Mouse (Mus musculus) heart, embryonic 15.5 days (tissue): ENCODE data around the gene Ppil6. TPM values are rescaled to one million over a fixed set of nuclear protein-coding genes. Genes with fewer than 3 reads are reported as not detected.

Experiments used
- ATAC-seq: fragments of 200-750 bp; cut with Nextera tagmentation; replicated peaks from 2 replicates; pipeline ENCODE4 v1.8.0; 2017; ENCODE audit warnings: low read depth, moderate TSS enrichment; ENCODE audit not compliant: insufficient number of reproducible peaks, insufficient read depth, low FRiP score
- H3K27ac ChIP-seq: fragments of 300-500 bp; sonication (generic); 2 replicates; pipeline ENCODE4 v1.5.1; 2015; ENCODE audit warnings: mild to moderate bottlenecking, inconsistent platforms
- H3K27me3 ChIP-seq: fragments of 300-500 bp; sonication (generic); 2 replicates; pipeline ENCODE4 v1.6.1; 2015; ENCODE audit warnings: inconsistent platforms
- H3K36me3 ChIP-seq: fragments of 300-500 bp; sonication (generic); 2 replicates; pipeline ENCODE4 v1.6.1; 2015; ENCODE audit warnings: mild to moderate bottlenecking, inconsistent platforms
- H3K4me1 ChIP-seq: fragments of 300-500 bp; sonication (generic); replicated peaks from 2 replicates; pipeline ENCODE4 v1.6.1; 2015; ENCODE audit warnings: inconsistent platforms
- H3K4me2 ChIP-seq: fragments of 300-500 bp; sonication (generic); 2 replicates; pipeline ENCODE4 v1.6.1; 2015; ENCODE audit warnings: inconsistent platforms, mild to moderate bottlenecking, moderate library complexity
- H3K4me3 ChIP-seq: fragments of 300-500 bp; sonication (generic); 2 replicates; pipeline ENCODE4 v1.5.1; 2015; ENCODE audit warnings: mild to moderate bottlenecking, inconsistent platforms
- H3K9ac ChIP-seq: fragments of 300-500 bp; sonication (generic); 2 replicates; pipeline ENCODE4 v1.6.1; 2015; ENCODE audit warnings: mild to moderate bottlenecking, inconsistent platforms
- H3K9me3 ChIP-seq: fragments of 300-500 bp; sonication (generic); replicated peaks from 2 replicates; pipeline ENCODE4 v1.6.1; 2016; ENCODE audit warnings: inconsistent platforms
- WGBS: fragments of 180-500 bp; shearing (Covaris S2); methylation state at CpG from one replicate; pipeline ENCODE4 v1.1.7; 2015; ENCODE audit warnings: mixed read lengths; 5-methylcytosine and 5-hydroxymethylcytosine counted together
- polyA plus RNA-seq: library from polyadenylated mRNA; unstranded; fragments of >200 nt; fragmentation: Nextera tagmentation; extraction: Ambion mirVana; gene quantifications from 2 replicates; pipeline ENCODE4 v1.2.1, GENCODE M21; 2015

Ppil6 gene
- polyA plus RNA-seq, 1 experiment from 2014 or later: 2.2 TPM

DNA sequence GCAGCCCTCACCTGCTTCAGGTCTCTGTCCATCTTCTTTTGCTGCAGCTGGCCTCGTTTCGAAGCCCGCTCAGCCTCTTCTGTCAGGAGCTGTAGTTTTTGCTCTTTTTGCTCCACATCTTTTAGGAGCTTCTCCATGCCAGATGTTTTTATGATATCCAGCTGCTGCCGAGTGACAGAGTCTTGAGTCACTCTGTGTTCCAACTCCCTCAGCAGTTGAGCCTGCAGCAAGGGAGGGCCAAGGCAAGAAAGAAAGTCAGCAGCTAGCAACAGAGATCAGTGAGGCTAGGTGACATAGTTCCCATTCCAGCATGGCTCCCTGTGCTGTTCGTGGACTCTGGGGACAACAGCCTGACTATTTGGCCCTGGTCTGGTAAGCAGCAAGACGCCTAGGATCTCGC lies 60.5 kb downstream of the Ppil6 start:
- 75% methylated on average over 7 of the region's 7 CpGs for WGBS
- Histone ChIP-seq H3K4me2 (no peak overlapping the region), H3K9me3 (peaks cover 7% of the 10 kb centered on the region; the same call in 1 of the 2 replicates), H3K4me3 (no peak overlapping the region), H3K9ac (no peak overlapping the region), H3K36me3 (0 out of 2 replicates have a peak, but pooled peaks cover 3% of the 10 kb centered on the region), H3K27me3 (no peaks in the 10 kb centered on the region), H3K27ac (no peak overlapping the region), H3K4me1 (peaks cover 16% of the 10 kb centered on the region)
- ATAC-seq: no peak

DNA sequence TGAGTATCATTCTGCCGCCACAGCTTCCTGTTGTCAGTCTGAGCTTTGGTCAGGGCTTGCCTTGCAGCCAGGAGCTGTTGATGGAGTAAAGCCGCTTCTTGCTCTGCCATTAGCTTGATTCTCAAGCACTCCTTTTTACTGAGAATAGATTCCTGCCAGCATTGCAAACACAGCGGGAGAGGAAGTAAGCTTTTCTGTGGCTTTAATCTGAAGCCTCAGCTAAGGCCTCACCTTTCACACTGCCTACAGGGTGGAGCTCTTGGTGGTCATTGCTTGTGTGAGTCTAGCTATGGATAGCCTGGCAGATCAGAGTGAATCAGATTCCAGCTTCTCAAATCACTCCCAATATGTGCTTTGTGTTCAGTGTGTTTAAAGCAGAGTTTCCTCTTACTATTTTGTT lies 62.1 kb downstream of the Ppil6 start:
- 48% methylated on average over 3 of the region's 3 CpGs for WGBS
- Histone ChIP-seq H3K9me3 (peaks cover 7% of the 10 kb centered on the region; the same call in 1 of the 2 replicates), H3K36me3 (0 out of 2 replicates have a peak, but pooled peaks cover 3% of the 10 kb centered on the region), H3K4me3 (no peak overlapping the region), H3K27ac (peak overlapping the region; percentile 4; the same call in 1 of the 2 replicates), H3K4me2 (no peak overlapping the region), H3K4me1 (peaks cover 12% of the 10 kb centered on the region), H3K9ac (no peak overlapping the region), H3K27me3 (no peaks in the 10 kb centered on the region)
- no peak for ATAC-seq

DNA sequence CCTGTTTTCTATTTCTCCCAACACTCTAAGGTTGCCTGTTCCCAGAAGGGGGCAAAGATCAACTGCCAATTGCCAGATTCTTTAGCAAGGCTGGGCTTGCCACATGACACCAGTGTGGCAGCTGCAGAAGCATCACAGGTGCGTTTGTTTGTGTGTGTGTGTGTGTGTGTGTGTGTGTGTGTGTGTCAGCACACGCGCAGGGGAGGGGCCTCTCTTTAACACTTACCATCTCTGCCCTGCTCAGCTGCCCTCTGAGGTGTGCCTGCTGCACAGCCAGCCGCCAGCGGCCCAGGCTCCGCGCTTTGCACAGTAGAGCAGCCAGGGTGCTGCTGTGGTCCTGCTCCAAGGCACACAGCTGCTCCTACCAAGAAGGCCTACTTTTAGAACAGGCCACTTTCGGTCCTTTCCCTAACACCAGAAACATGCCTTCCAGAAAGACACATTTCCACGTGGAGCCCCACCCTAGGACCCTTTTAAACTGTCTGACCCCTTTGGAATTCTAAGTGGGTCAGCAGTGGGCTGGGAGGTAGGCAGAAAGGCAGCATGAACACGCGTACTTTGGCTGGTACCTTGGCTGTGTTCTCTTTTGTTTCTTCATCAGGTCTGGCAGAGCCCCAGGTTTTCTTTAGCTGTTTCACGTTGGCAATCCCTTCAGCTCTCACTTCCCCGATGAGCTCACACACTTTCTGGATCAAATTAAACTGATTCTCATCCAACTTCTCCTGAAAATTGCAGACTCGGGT lies 62.8 kb downstream of the Ppil6 start:
- Histone ChIP-seq H3K4me1 (peaks cover 12% of the 10 kb centered on the region), H3K27ac (peak overlapping the region; percentile 14), H3K36me3 (0 out of 2 replicates have a peak, but pooled peaks cover 3% of the 10 kb centered on the region), H3K4me2 (no peak overlapping the region), H3K9me3 (peaks cover 7% of the 10 kb centered on the region; the same call in 1 of the 2 replicates), H3K4me3 (no peak overlapping the region), H3K9ac (no peak overlapping the region), H3K27me3 (no peaks in the 10 kb centered on the region)
- ATAC-seq: peak; percentile 72; the same call in 1 of the 2 replicates
- 44% methylated on average over 14 of the region's 14 CpGs for WGBS

DNA sequence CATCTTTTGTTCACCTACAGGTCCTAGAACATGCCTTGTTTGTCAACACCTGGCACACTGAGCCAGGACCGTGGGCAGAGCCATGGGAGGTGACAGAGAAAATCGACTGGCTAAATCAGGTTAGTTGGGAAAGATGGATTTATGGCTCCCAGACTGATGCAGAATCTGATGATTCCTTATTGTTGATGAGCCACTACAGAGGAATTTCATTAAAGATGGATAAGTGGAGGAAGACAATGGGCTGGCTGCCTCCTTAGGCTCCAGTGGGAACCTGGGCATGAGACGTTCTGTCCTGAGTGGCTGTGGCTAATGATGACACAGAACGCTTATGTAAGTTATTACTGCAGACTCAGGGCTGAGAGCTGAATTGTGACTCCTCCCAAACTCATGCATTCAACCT lies 63.5 kb downstream of the Ppil6 start:
- Histone ChIP-seq H3K27me3 (no peaks in the 10 kb centered on the region), H3K4me3 (no peak overlapping the region), H3K9me3 (peaks cover 7% of the 10 kb centered on the region; the same call in 1 of the 2 replicates), H3K36me3 (0 out of 2 replicates have a peak, but pooled peaks cover 3% of the 10 kb centered on the region), H3K4me2 (no peak overlapping the region), H3K4me1 (peaks cover 12% of the 10 kb centered on the region), H3K27ac (no peak overlapping the region), H3K9ac (no peak overlapping the region)
- 75% methylated on average over 4 of the region's 4 CpGs for WGBS
- ATAC-seq: no peak

DNA sequence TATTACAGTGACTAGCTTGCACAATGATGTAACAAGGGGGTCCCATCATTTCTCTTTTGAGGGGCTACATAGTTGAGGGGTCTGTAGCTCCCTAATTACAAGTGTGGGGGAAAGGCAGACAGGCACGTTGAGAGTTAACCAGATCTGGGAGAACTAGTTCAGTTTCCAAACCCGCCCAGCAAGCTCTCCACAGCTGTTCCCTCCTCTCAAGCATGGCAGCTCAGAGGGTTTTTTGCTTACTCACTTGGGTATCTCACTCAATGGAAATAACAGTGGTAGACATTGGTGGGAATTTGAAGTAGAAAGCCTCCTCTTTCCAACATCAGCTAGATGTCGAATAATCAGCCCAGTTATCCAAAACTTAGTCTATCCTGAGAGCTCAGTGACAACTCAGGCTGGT lies 64.8 kb downstream of the Ppil6 start:
- no peak for ATAC-seq
- H3K4me2 ChIP-seq: no peak overlapping the region
- no peak overlapping the region for H3K4me3 ChIP-seq
- no peaks in the 10 kb centered on the region; the same call in 1 of the 2 replicates for H3K36me3 ChIP-seq
- H3K9ac ChIP-seq: no peak overlapping the region
- 85% methylated on average over 3 of the region's 3 CpGs for WGBS
- H3K27me3 ChIP-seq: no peaks in the 10 kb centered on the region
- H3K27ac ChIP-seq: no peak overlapping the region
- peaks cover 12% of the 10 kb centered on the region for H3K4me1 ChIP-seq
- no peaks in the 10 kb centered on the region for H3K9me3 ChIP-seq

DNA sequence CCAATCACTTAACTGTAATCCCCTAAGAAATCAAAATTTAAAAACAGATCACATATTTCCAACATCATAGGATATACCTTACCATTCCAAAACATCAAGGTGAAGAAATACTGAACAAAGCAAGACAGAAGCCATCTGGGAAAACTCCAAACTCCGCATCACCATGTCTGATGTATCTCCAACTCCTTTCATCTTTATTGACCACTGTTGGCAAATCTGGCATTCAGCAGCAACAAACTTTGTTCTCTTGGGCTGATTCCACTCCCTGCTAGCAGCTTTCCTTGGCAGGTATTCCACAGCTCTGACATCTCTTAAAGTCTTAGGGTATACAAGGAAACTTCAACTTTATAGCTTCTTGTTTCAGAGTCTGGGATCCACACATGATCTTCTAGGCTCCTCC lies 68.2 kb downstream of the Ppil6 start:
- Histone ChIP-seq H3K9me3 (no peaks in the 10 kb centered on the region), H3K9ac (no peak overlapping the region), H3K4me3 (no peak overlapping the region), H3K4me2 (no peak overlapping the region), H3K4me1 (peaks cover 11% of the 10 kb centered on the region), H3K27me3 (no peaks in the 10 kb centered on the region), H3K27ac (no peak overlapping the region), H3K36me3 (no peaks in the 10 kb centered on the region; the same call in 1 of the 2 replicates)
- 96% methylated on average over 1 of the region's 1 CpGs for WGBS
- no peak for ATAC-seq

DNA sequence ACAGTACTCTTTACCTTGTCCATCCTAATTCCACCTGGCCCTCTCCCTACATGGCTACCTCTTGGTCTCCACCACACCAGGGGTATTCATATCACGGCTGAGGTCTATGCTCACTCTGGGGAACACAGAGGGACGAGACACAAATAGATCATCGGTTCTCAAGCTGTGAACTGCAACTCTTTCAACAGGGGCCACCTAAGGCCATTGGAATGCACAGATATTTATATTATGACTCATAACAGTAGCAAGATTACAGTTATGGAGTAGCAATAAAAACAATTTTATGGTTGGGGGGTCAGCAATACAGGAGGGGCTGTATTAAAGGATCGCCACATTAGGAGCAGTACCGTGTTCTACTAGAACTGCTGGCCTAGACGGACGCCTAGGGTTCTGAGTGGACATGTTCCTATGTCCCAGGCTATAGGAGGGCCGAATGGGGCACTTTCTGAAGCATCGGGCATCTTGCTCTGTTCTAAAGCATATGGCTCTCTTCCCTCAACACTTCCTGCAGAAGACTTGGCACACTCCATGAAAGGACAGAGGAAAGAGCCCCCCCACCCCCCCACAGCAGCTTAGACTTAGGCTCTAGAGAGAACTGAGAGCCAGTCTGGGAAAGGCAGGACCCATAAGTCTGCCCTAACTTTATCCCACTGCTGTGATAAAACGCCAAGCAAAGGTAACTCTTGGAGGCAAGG lies 71.6 kb downstream of the Ppil6 start:
- ATAC-seq: no peak
- Histone ChIP-seq H3K27ac (no peak overlapping the region), H3K4me1 (peaks cover 16% of the 10 kb centered on the region; the same call in 1 of the 2 replicates), H3K9ac (no peak overlapping the region), H3K4me2 (no peak overlapping the region), H3K27me3 (no peaks in the 10 kb centered on the region), H3K4me3 (no peak overlapping the region), H3K36me3 (no peaks in the 10 kb centered on the region; the same call in 1 of the 2 replicates), H3K9me3 (no peaks in the 10 kb centered on the region)
- WGBS: 70% methylated on average over 10 of the region's 10 CpGs

Other genes starting within 250 kb of the Ppil6 start
- 53.7 and 56.7 TPM in 2 replicates for gene Fig4, start 187.2 kb upstream of the Ppil6 start, polyA plus RNA-seq
- gene Ak9, start 186.5 kb upstream of the Ppil6 start, polyA plus RNA-seq: 0.21 and 0.22 TPM in 2 replicates
- gene Zbtb24, start 40.1 kb upstream of the Ppil6 start, polyA plus RNA-seq: 11.4 and 14.0 TPM in 2 replicates
- 35.0 and 41.4 TPM in 2 replicates for gene Mical1, start 14.1 kb upstream of the Ppil6 start, polyA plus RNA-seq
- gene Smpd2, start 70 bp upstream of the Ppil6 start, polyA plus RNA-seq: 50.5 and 53.7 TPM in 2 replicates
- gene Cd164, start 29.0 kb downstream of the Ppil6 start, polyA plus RNA-seq: 168 and 174 TPM in 2 replicates
- gene Ccdc162, start 226.2 kb downstream of the Ppil6 start, polyA plus RNA-seq: 0.26 and 0.68 TPM in 2 replicates